9 mouse cellular contexts compared by ENCODE assay signal in the genomic region with DNA sequence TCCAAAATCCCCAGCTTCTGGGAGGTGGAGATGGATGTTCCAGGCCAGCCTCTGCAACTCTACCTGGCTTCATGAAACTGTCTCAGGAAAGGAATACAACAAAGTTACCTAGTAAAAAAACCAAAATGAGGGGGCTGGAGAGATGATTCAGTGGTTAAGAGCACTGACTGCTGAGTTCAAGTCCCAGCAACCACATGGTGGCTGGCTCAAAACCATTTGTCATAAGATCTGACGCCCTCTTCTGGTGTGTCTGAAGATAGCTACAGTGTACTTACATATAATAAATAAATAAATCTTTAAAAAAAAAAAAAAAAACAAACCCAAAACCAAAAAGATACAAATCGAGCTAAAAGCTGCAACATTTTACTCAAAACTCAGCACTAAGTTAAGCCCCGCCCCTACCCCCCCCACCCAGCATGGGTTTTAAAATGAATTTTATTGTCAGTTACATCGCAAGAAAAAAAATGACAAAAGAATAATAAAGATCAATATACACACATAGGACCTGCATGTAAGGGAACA. TPM values are rescaled to one million over a fixed set of nuclear protein-coding genes. Genes with fewer than 3 reads are reported as not detected.
DNase-seq lines count a peak whose midpoint lies in the region; ATAC-seq and TF ChIP-seq lines count a peak whose summit lies in the region.
"Had no signal": no experiment of that assay in that cellular context is flagged by ENCODE, and none has a peak within 500 bp of the region (broad histone marks: within the 10 kb centered on the region; RNA-seq: fewer than 3 reads in every experiment).

No protein-coding gene starts in this region.

- H3K79me2 ChIP-seq in heart, adult 2 months (replicated peaks; ENCODE audit: control insufficient read depth, insufficient read depth, low read length), result 0 out of 2 replicates have a peak, but pooled peaks cover 2% of the 10 kb centered on the region

- WGBS in heart, adult 2 months, result 2% methylated on average over 4 of the region's 4 CpGs
- 2% methylated on average over 4 of the region's 4 CpGs for WGBS in limb, embryonic 11.5 days
- 5% methylated on average over 4 of the region's 4 CpGs for WGBS in neural tube, embryonic 15.5 days

- DNase-seq in heart, adult 2 months, result no peak
- DNase-seq in heart, adult 9 months (ENCODE audit: low spot score in 2 of 2), result no peak
- DNase-seq in limb, embryonic 11.5 days (ENCODE audit: low spot score), result no peak
- no peak for DNase-seq in spleen, adult 12 weeks (ENCODE audit: low spot score)
- DNase-seq in left cerebral cortex, adult 18-20 months (ENCODE audit: low spot score in 2 of 2), result no peak

- no peaks in the 10 kb centered on the region for H3K27me3 ChIP-seq in heart, adult 2 months (ENCODE audit: control insufficient read depth, insufficient read depth, low read length)
- H3K27me3 ChIP-seq in E14TG2a.4 (ENCODE audit: insufficient read depth, low read length), result no peaks in the 10 kb centered on the region
- H3K27me3 ChIP-seq in limb, embryonic 11.5 days (ENCODE audit: control insufficient read depth, insufficient read depth, low read length), result no peaks in the 10 kb centered on the region
- no peaks in the 10 kb centered on the region for H3K27me3 ChIP-seq in neural tube, embryonic 15.5 days (replicated peaks)
- H3K27me3 ChIP-seq: Patski had no signal

- no peak for TF ChIP-seq POLR2A in heart, adult 2 months (IDR thresholded peaks at IDR 0.05; ENCODE audit: insufficient read depth, low read depth, low read length)
- TF ChIP-seq POLR2A in embryonic fibroblast, embryonic 13.5 days (IDR thresholded peaks at IDR 0.05; ENCODE audit: low read depth, low read length), result no peak

- peak; percentile 53 for TF ChIP-seq CTCF in heart, adult 2 months (IDR thresholded peaks at IDR 0.05)
- no peak for TF ChIP-seq CTCF in E14TG2a.4 (conservative IDR thresholded peaks at IDR 0.05; ENCODE audit: low read length)
- TF ChIP-seq CTCF in embryonic fibroblast, embryonic 13.5 days (IDR thresholded peaks at IDR 0.05; ENCODE audit: borderline replicate concordance, insufficient read depth, low read length), result no peak

- peak overlapping the region; percentile 93 for H3K9ac ChIP-seq in heart, adult 2 months (ENCODE audit: low read depth, low read length)
- H3K9ac ChIP-seq in limb, embryonic 11.5 days (ENCODE audit: low read length), result peak overlapping the region; percentile 73
- peak overlapping the region; percentile 66 for H3K9ac ChIP-seq in neural tube, embryonic 15.5 days (replicated peaks)

- no peaks in the 10 kb centered on the region for H3K9me3 ChIP-seq in E14TG2a.4 (ENCODE audit: low read length)
- no peaks in the 10 kb centered on the region for H3K9me3 ChIP-seq in limb, embryonic 11.5 days (ENCODE audit: control insufficient read depth, low read length)
- H3K9me3 ChIP-seq in neural tube, embryonic 15.5 days (replicated peaks), result no peaks in the 10 kb centered on the region

- TF ChIP-seq EP300 in heart, adult 2 months (IDR thresholded peaks at IDR 0.05; ENCODE audit: insufficient read depth, low read depth, low read length), result no peak

- ATAC-seq in limb, embryonic 11.5 days (ENCODE audit: insufficient number of reproducible peaks, low FRiP score, low TSS enrichment, low read depth), result no peak
- ATAC-seq in neural tube, embryonic 15.5 days (ENCODE audit: low FRiP score), result no peak

- H3K27ac ChIP-seq in heart, adult 2 months, result peak overlapping the region; percentile 95
- H3K27ac ChIP-seq in embryonic fibroblast, embryonic 13.5 days (ENCODE audit: insufficient read depth, low read length), result peak overlapping the region; percentile 92
- peak overlapping the region; percentile 95 for H3K27ac ChIP-seq in limb, embryonic 11.5 days (replicated peaks; ENCODE audit: low read depth, low read length)
- peak overlapping the region; percentile 94 for H3K27ac ChIP-seq in neural tube, embryonic 15.5 days (replicated peaks)

- no peaks in the 10 kb centered on the region for H3K4me1 ChIP-seq in heart, adult 2 months (ENCODE audit: control insufficient read depth, insufficient read depth, low read length)
- H3K4me1 ChIP-seq in E14TG2a.4 (replicated peaks; ENCODE audit: low read depth, low read length), result peaks cover 22% of the 10 kb centered on the region
- no peaks in the 10 kb centered on the region for H3K4me1 ChIP-seq in embryonic fibroblast, embryonic 13.5 days (ENCODE audit: control insufficient read depth, insufficient read depth, low read length)
- no peaks in the 10 kb centered on the region for H3K4me1 ChIP-seq in limb, embryonic 11.5 days (ENCODE audit: control insufficient read depth, insufficient read depth, low read length)
- H3K4me1 ChIP-seq in neural tube, embryonic 15.5 days, result no peaks in the 10 kb centered on the region

- H3K36me3 ChIP-seq in heart, adult 2 months (ENCODE audit: control insufficient read depth, insufficient read depth, low read length), result no peaks in the 10 kb centered on the region
- H3K36me3 ChIP-seq in E14TG2a.4 (ENCODE audit: insufficient read depth, low read length), result peaks cover 22% of the 10 kb centered on the region
- H3K36me3 ChIP-seq in limb, embryonic 11.5 days (ENCODE audit: control insufficient read depth, insufficient read depth, low read length), result peaks cover 2% of the 10 kb centered on the region; the same call in 1 of the 2 replicates
- peaks cover 29% of the 10 kb centered on the region for H3K36me3 ChIP-seq in neural tube, embryonic 15.5 days

- peak overlapping the region; percentile 54 for H3K4me2 ChIP-seq in limb, embryonic 11.5 days (ENCODE audit: low read depth, severe bottlenecking)
- H3K4me2 ChIP-seq in neural tube, embryonic 15.5 days, result peak overlapping the region; percentile 64

- intact Hi-C loops in heart, adult 2 months (cut with DNase I), result loop anchor here (1.0 to 5.0 kb wide), 4 partner anchors 12 to 126 kb away; a partner anchor contains a TSS

- peak overlapping the region; percentile 97 for H3K4me3 ChIP-seq in heart, adult 2 months
- peak overlapping the region; percentile 87 for H3K4me3 ChIP-seq in E14TG2a.4 (replicated peaks; ENCODE audit: low read length)
- peak overlapping the region; percentile 93 for H3K4me3 ChIP-seq in embryonic fibroblast, embryonic 13.5 days (ENCODE audit: insufficient read depth, low read length)
- H3K4me3 ChIP-seq in limb, embryonic 11.5 days (ENCODE audit: low read depth, low read length), result peak overlapping the region; percentile 40
- peak overlapping the region; percentile 62 for H3K4me3 ChIP-seq in neural tube, embryonic 15.5 days (replicated peaks)

RNA-seq across cellular contexts. Expression of a gene that starts 0.5 kb away (rescaled TPM):
- 10 to 100 TPM; 46.7 to 47.6 TPM for total RNA-seq in heart, adult 2 months (2021)
- polyA plus RNA-seq in heart, adult 2 months (2012; rRNA removed), result 34.0 and 34.6 TPM in 2 replicates
- polyA plus RNA-seq in embryonic fibroblast, embryonic 13.5 days (2011; ENCODE audit: insufficient read length, low read depth, missing spikeins), result 31.9 and 33.0 TPM in 2 replicates
- polyA plus RNA-seq in limb, embryonic 11.5 days (2014; fragmentation: Nextera tagmentation; extraction: Ambion mirVana), result 44.7 and 44.9 TPM in 2 replicates
- 21.7 and 34.8 TPM in 2 replicates for polyA plus RNA-seq in neural tube, embryonic 15.5 days (2015; fragmentation: Nextera tagmentation; extraction: Ambion mirVana)
- 10 to 100 TPM; 28.1 to 29.8 TPM for total RNA-seq in left cerebral cortex, adult 18-20 months (2021)

RNA-seq across cellular contexts. Expression of a gene that starts 12.2 kb away (rescaled TPM):
- 10 to 100 TPM; 39.4 to 47.1 TPM for total RNA-seq in heart, adult 2 months (2021)
- polyA plus RNA-seq in heart, adult 2 months (2012; rRNA removed), result 29.1 and 37.5 TPM in 2 replicates
- polyA plus RNA-seq in embryonic fibroblast, embryonic 13.5 days (2011; ENCODE audit: insufficient read length, low read depth, missing spikeins), result 48.4 and 54.2 TPM in 2 replicates
- 85.9 and 91.7 TPM in 2 replicates for polyA plus RNA-seq in limb, embryonic 11.5 days (2014; fragmentation: Nextera tagmentation; extraction: Ambion mirVana)
- polyA plus RNA-seq in neural tube, embryonic 15.5 days (2015; fragmentation: Nextera tagmentation; extraction: Ambion mirVana), result 140 and 149 TPM in 2 replicates
- total RNA-seq in left cerebral cortex, adult 18-20 months (2021), result 10 to 100 TPM; 77.1 to 84.5 TPM

RNA-seq across cellular contexts. Expression of a gene that starts 33.7 kb away (rescaled TPM):
- 10 to 100 TPM; 39.4 to 42.2 TPM for total RNA-seq in heart, adult 2 months (2021)
- polyA plus RNA-seq in heart, adult 2 months (2012; rRNA removed), result 22.1 and 52.1 TPM in 2 replicates
- polyA plus RNA-seq in embryonic fibroblast, embryonic 13.5 days (2011; ENCODE audit: insufficient read length, low read depth, missing spikeins), result 91.3 and 96.3 TPM in 2 replicates
- 75.6 and 84.4 TPM in 2 replicates for polyA plus RNA-seq in limb, embryonic 11.5 days (2014; fragmentation: Nextera tagmentation; extraction: Ambion mirVana)
- 71.9 and 73.0 TPM in 2 replicates for polyA plus RNA-seq in neural tube, embryonic 15.5 days (2015; fragmentation: Nextera tagmentation; extraction: Ambion mirVana)
- 10 to 100 TPM; 70.9 to 73.2 TPM for total RNA-seq in left cerebral cortex, adult 18-20 months (2021)

RNA-seq across cellular contexts. Expression of a gene that starts 57.7 kb away (rescaled TPM):
- total RNA-seq in heart, adult 2 months (2021), result under 1 TPM in 1 of 2 experiments, not detected in 1; 0.23 TPM
- polyA plus RNA-seq in heart, adult 2 months (2012; rRNA removed), result 0.12 TPM in 1 of 2 replicates, not detected in the other
- polyA plus RNA-seq in embryonic fibroblast, embryonic 13.5 days (2011; ENCODE audit: insufficient read length, low read depth, missing spikeins), result not detected in 2 replicates
- 0.19 TPM in 1 of 2 replicates, not detected in the other for polyA plus RNA-seq in limb, embryonic 11.5 days (2014; fragmentation: Nextera tagmentation; extraction: Ambion mirVana)
- polyA plus RNA-seq in neural tube, embryonic 15.5 days (2015; fragmentation: Nextera tagmentation; extraction: Ambion mirVana), result 0.26 TPM in 1 of 2 replicates, not detected in the other
- under 1 TPM in 1 of 2 experiments, not detected in 1; 0.37 TPM for total RNA-seq in left cerebral cortex, adult 18-20 months (2021)

Comparison
In these comparisons a context has a peak if more than half of its experiments do, and no peak if none do; other contexts are left out.
1. H3K4me3 ChIP-seq: peak in every context shown above with its lines; median percentile 97 in heart, adult 2 months; 93 in embryonic fibroblast, embryonic 13.5 days; 87 in E14TG2a.4; 62 in neural tube, embryonic 15.5 days; 40 in limb, embryonic 11.5 days.